Mouse (Mus musculus): ENCODE measurements at regions not wholly inside any gene's neighbourhood (a gene's known extent, or its start where the extent isn't known, plus 50 kb on each side); places are given as distances from the start of the nearest gene placed in this dataset.

- TF ChIP-seq CTCF (conservative IDR thresholded peaks at IDR 0.05 in 1 of 2, IDR thresholded peaks at IDR 0.05 in 1 of 2; ENCODE audit: low read depth in 2 of 2, low read length in 2 of 2) (no peak), POLR2A (IDR thresholded peaks at IDR 0.05; ENCODE audit: low read depth, low read length) (no peak), CHD2 (IDR thresholded peaks at IDR 0.05; ENCODE audit: low read length) (no peak), ZNF384 (IDR thresholded peaks at IDR 0.05; ENCODE audit: low read depth, low read length) (no peak), PAX5 (IDR thresholded peaks at IDR 0.05; ENCODE audit: low read length) (no peak), MAFK (IDR thresholded peaks at IDR 0.05; ENCODE audit: insufficient replicate concordance, low read length) (no peak), TBP (conservative IDR thresholded peaks at IDR 0.05; ENCODE audit: low read depth, low read length) (no peak), RAD21 (IDR thresholded peaks at IDR 0.05; ENCODE audit: low read depth, low read length) (no peak), EP300 (IDR thresholded peaks at IDR 0.05; ENCODE audit: low read length) (no peak), MAX (IDR thresholded peaks at IDR 0.05; ENCODE audit: low read length) (no peak), TCF12 (IDR thresholded peaks at IDR 0.05; ENCODE audit: low read depth, low read length) (no peak)
Measured at GRCm38 (mm10) chr15:56440171-56440570, 1037.3 kb downstream of the Slc22a22 start.

Data from CH12.LX (cell line).